Mouse (Mus musculus) kidney, postnatal 25 days (tissue): ENCODE results near the gene Retreg1.
A peak's percentile ranks its signal among the peaks of the same experiment; 100 is the strongest.

ENCODE experiments used
- DNase-seq, 2 experiments: peaks; one replicate each; pipeline ENCODE4 v3.0.0; 2021; ENCODE audit warnings: mixed read lengths in 2 of 2

Gene Retreg1

DNA sequence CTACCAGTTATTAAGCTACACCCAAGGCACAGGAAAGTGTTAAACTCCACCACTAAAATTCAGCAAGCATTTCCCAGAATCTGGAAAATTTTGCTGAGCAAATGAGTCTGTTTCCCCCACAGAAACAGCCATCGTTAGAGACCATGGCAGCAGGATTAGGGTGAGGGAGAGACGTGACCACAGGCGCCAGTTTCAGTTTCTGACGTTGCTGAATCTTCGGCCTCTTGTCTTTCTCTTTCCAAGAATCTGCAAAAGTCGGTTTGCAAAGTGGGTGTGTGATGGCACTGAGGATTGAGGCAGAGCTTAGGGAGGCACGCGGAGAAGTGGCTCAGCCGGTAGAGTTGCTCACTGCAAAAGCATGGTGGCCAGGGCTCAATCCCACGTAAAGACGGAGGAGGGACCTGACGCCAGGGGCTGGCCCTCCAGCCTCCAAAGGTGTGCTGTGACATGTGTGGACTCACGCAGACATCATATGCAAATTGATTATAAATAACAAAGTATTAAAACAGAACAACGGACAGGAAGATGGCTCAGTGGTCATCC, 41.5 kb downstream of the Retreg1 start:
- no peak for DNase-seq

DNA sequence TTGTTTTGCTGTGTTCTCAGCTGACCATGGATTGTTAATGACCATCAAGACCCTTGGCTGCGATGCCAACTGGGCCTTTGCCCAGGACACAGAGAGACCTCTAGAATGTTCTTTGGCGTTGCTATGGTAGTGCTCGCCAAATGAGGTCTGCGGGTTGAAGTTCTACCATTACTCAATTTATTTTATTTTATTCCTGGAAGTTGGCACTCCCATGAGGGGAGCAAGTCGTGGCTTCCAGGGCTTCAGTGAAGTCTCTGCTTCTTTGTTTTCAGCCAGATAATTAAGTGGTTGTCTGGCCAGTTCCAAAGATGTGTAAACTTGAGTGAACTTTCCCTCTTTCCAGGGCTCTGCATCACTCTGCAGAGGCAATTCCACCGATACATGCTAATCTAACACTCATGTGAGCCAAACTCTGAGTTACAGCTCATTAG, 43.6 kb downstream of the Retreg1 start:
- DNase-seq, result peak; percentile 86 to 95

DNA sequence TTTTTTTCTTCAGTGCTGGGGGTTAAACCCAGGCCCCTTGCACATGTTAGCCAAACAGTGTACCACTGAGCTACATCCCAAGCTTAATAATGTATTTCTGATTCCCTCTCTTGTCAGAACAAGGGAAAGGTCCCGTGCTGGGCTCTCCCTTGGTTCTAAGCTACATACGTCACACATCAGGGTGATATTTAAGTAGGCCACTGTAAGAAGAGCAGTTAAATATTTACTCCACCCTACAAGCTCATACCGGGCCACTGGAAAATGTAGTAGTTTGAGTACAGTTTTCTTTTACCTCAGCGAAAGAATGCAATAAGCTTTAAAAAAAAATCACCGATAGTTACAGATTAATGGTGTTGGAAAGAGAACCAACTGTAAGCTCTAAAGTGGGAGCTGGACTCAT, 46.9 kb downstream of the Retreg1 start:
- DNase-seq, result no peak

DNA sequence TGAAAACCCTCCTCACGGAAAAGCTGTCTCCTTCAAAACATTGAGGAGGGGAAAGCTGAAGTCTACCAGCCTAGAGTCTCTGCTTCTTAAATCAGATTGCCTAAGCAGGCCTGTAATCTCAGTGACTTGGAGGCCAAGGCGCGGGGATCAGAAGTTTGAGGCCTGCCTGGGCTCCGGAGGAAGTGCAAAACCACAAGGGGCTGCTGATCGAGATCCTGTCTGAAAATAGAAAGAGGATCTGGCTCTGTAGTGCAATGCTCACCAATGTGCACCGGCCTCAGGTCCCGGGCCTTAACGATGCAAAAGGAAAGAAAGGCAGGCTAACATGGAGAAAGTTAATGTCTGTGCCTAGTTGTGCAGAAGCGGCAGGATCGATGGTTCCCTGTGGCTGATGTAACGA, 48.6 kb downstream of the Retreg1 start:
- DNase-seq, result no peak

GRCm38 (mm10) chr15:25893327-25893726, 50.3 kb downstream of the Retreg1 start:
- DNase-seq, result no peak

DNA sequence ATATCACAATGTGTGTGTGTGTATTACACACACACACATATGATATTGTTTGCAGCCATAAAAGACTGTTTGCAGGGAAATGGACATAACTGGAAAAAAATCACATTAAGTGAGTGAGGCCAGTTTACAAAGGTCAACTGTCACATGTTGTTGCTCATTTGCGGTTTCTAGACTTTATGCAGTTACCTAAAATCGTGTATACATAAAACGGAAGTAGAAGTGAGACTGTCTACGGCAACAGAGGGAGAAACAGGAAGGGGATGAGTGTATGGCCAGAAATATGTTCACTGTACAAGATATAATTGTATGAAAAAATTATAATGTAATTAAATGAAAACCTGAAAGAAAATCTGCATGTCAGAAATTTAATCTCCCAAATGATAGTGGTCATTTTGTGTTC, 53.8 kb downstream of the Retreg1 start:
- no peak for DNase-seq

- no peak for DNase-seq
Observed at GRCm38 (mm10) chr15:25897617-25898016, 54.6 kb downstream of the Retreg1 start.

DNA sequence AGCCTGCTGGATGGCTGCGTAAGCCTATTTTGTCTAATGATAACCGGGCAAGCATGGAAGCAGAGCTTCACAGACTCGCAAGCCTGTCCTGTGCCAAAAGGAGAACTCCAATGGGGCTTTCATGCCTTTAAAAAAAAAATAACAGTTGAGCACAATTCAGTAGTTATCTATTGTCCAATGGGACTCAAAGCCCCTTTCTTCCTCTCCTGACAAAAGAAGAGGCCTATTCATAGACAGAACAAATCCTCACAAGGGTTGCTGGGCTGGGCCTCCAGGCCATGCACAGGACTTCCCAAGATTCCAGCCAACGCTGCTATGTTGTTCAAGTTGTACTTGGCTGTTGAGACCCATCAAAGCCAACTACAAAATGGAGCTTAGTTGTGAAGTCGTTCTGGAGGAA, 56.0 kb downstream of the Retreg1 start:
- DNase-seq, result no peak

DNA sequence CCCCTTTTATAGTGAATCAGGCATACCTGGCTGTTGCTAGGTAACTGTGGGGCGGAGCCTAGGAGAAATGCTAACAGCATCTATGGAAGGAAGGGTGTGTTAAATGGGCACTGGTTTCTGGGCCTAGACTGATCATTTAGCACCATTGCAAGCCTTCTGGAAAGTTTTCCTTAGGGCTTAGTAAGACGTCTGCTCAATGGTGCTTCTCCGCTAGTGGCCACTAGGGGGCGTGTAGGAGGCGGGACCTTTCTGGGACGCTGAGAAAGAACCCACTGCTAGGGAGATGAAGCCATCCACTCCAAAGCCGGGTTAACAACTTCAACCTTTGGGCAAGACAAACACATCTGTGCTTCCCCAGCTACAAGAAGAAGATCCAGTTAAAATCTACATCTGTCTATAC, 57.6 kb downstream of the Retreg1 start:
- DNase-seq, result peak; percentile 81 to 87

GRCm38 (mm10) chr15:25902931-25903615, 60.1 kb downstream of the Retreg1 start:
- no peak for DNase-seq

DNA sequence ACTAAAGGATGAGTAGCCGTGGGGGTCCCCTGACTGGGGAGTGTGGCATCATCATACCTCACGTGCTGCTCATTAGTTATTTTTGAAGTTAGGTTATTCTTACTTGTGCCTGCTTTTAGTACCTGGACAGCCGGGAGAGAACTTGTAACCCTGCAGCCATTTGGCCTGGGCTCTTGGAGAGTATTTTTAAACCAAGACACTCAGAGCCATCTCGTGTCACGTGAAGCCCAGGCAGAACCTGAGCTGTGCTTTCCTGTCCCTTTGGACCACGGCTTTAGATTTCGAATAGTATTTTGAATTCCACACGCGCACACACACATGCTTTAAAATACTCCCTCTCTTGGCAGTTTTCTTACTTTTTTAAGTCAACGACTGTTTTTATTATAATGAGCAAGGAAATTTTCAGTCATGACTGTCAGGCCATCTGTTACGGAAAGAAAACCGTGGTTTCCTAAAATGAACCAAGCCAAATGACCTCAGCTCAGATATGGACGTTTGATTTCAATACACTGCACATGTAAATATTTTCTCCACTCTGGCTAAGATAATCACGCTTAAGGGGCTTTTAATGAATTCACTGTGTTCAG, 61.5 kb downstream of the Retreg1 start:
- DNase-seq, result no peak

GRCm38 (mm10) chr15:25909783-25910494, 67.0 kb downstream of the Retreg1 start:
- DNase-seq, result no peak

GRCm38 (mm10) chr15:25910495-25910865, 67.5 kb downstream of the Retreg1 start:
- DNase-seq, result no peak

- no peak for DNase-seq
Observed at GRCm38 (mm10) chr15:25910924-25911323, 67.9 kb downstream of the Retreg1 start.

- no peak for DNase-seq
Observed at GRCm38 (mm10) chr15:25912911-25913310, 69.9 kb downstream of the Retreg1 start.

- peak; percentile 37 to 59 for DNase-seq
Observed at GRCm38 (mm10) chr15:25913659-25914058, 70.7 kb downstream of the Retreg1 start.

DNA sequence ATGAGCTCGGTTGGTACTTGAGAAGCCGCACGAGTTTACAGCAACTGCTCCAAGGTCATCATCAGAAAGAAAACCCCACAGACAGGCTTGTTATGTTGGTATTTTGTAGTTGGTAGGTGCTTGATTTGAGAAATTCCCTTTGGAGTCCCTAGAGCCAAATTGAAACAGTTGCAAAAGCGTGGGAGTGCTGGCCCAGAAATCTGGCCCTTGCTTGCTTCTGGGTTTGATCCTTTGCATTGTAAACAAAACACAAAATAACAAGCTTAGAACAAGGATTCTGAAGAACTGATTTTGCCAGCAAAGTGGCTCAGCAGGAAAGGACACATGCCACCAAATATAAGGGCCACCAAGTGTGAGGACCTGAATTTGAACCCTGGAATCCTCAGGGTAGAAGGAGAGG, 71.2 kb downstream of the Retreg1 start:
- DNase-seq, result no peak

DNA sequence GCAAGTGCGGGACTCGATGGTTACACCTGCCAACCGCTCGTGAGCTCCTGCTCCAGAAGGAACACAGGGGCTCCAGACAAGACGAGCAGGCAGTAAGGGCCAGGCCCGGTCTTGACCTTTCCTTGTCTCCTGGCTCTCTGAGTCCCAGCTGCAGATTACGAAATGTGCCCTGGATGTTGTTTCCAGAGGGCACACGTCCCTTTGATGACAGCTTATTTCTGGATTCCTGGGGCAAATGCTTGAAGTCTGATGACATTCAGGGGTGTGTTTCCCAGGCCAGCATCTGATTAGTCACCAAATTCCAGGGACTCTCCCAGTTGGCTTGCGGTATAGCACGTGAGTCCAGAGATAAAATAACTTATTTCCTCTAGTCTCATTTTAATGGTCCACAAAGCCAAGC, 72.0 kb downstream of the Retreg1 start:
- DNase-seq, result peak; percentile 41 to 88

- DNase-seq, result no peak
Observed at GRCm38 (mm10) chr15:25915574-25916205, 72.7 kb downstream of the Retreg1 start.

DNA sequence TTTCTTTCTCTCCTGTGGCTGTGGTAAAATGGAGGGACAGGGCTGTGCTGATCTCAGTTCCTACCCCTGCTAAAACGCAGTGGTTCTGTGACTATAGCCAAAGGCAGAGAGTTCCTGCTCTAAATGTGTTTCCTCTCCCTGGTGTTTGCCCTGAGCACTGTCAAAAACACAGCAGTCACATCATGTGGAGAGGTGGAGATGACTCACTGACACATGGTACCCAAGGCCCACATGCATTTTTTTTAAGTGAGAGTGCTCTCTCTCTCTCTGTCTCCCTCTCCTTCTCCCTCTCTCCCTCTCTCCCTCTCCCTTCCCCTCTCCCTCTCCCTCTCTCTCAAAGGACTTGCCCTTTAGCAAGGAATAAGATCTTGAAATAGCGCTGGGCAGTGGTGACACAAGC, 73.3 kb downstream of the Retreg1 start:
- DNase-seq, result no peak

DNA sequence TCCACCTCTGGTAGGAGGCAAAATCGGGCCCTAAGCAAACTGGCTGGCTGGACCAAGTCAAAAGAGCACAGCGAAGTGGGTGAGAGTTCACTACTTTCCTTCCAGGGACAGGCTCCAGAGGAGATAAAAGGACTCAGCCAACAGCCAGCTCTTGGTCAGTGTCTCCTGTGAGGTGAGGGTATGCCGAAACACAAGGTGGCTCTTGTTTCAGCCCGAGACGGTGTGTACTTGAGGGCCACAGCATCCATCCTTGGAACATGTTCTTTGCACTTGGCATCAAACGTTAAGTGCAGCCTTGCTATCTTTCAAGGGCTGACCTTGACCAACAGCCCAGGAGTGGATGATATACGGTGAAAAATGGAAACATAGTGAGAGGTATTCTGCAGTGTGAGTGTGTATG, 75.7 kb downstream of the Retreg1 start:
- DNase-seq, result no peak

- no peak for DNase-seq
Observed at GRCm38 (mm10) chr15:25919995-25920394, 77.0 kb downstream of the Retreg1 start.

DNA sequence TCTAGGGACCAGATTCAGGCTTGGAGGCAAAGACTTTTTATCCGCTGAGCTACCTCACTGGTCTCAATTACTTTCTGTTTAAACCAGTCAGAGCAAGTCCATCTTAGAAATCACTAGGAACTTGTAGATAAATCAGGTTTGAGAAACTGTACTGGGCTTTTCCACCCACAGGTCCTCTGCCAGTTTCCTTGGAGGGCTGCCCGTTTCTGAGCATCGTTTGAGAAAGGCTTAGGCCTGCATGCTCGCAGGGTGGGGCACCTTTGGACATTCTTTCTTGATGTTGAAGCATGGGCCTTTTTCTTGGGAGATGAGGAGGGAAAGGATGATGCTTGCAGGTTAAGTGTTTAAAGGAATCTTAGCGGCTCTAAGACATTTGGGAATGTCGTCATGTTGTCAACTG, 77.9 kb downstream of the Retreg1 start:
- no peak for DNase-seq
